Mouse (Mus musculus) heart, embryonic 12.5 days (tissue): ENCODE data around the gene Prkag2. TPM values are rescaled to one million over a fixed set of nuclear protein-coding genes. Genes with fewer than 3 reads are reported as not detected.

Experiments used
- ATAC-seq: fragments of 200-750 bp; cut with Nextera tagmentation; 2 replicates; pipeline ENCODE4 v1.8.0; 2017; ENCODE audit warnings: moderate TSS enrichment, moderate library complexity; ENCODE audit not compliant: insufficient number of reproducible peaks, low FRiP score
- H3K27ac ChIP-seq: fragments of 300-500 bp; sonication (generic); 2 replicates; pipeline ENCODE4 v1.5.1; 2016; ENCODE audit warnings: mild to moderate bottlenecking, moderate library complexity; ENCODE audit not compliant: poor library complexity, severe bottlenecking
- H3K27me3 ChIP-seq: fragments of 300-500 bp; sonication (generic); replicated peaks from 2 replicates; pipeline ENCODE4 v1.6.1; 2016; ENCODE audit warnings: mild to moderate bottlenecking, moderate library complexity
- H3K36me3 ChIP-seq: fragments of 300-500 bp; sonication (generic); 2 replicates; pipeline ENCODE4 v1.6.1; 2016; ENCODE audit warnings: mild to moderate bottlenecking, moderate library complexity
- H3K4me1 ChIP-seq: fragments of 300-500 bp; sonication (generic); replicated peaks from 2 replicates; pipeline ENCODE4 v1.6.1; 2016; ENCODE audit warnings: mild to moderate bottlenecking
- H3K4me2 ChIP-seq: fragments of 300-500 bp; sonication (generic); 2 replicates; pipeline ENCODE4 v1.6.1; 2016; ENCODE audit warnings: mild to moderate bottlenecking, moderate library complexity
- H3K4me3 ChIP-seq: fragments of 300-500 bp; sonication (generic); 2 replicates; pipeline ENCODE4 v1.5.1; 2016; ENCODE audit warnings: mild to moderate bottlenecking
- H3K9ac ChIP-seq: fragments of 300-500 bp; sonication (generic); 2 replicates; pipeline ENCODE4 v1.6.1; 2016; ENCODE audit warnings: mild to moderate bottlenecking, moderate library complexity
- H3K9me3 ChIP-seq: fragments of 300-500 bp; sonication (generic); replicated peaks from 2 replicates; pipeline ENCODE4 v1.6.1; 2016; ENCODE audit warnings: mild to moderate bottlenecking, moderate library complexity
- WGBS: fragments of 180-500 bp; shearing (Covaris S2); methylation state at CpG from one replicate; pipeline ENCODE4 v1.1.7; 2016; 5-methylcytosine and 5-hydroxymethylcytosine counted together
- polyA plus RNA-seq: library from polyadenylated mRNA; unstranded; fragments of >200 nt; fragmentation: Nextera tagmentation; extraction: Ambion mirVana; gene quantifications from 2 replicates; pipeline ENCODE4 v1.2.1, GENCODE M21; 2016

Gene Prkag2
- polyA plus RNA-seq, 1 experiment from 2014 or later: 105 TPM

DNA sequence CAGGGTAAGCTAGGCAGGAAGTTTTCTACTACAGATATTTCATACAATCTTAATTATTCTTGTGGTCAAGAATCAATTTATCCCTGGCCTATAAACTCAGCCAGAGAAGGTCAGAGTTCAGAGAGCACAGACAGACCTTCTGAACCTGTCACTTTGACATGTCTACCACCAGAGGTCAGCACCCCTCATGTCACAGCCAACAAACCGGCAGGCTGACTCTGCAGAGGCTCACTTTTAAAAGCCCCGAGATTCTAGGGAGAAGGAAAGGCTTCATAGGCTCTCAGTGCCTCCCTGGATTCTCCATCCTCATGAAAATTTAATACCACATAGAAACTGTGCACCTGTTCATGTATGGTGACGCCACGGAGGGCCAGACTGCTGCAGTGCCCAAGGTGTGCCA, 197.6 kb downstream of the Prkag2 start:
- H3K36me3 ChIP-seq: peaks cover 30% of the 10 kb centered on the region
- H3K4me3 ChIP-seq: no peak overlapping the region
- H3K9ac ChIP-seq: no peak overlapping the region
- no peaks in the 10 kb centered on the region for H3K9me3 ChIP-seq
- H3K4me2 ChIP-seq: no peak overlapping the region
- peaks cover 32% of the 10 kb centered on the region for H3K4me1 ChIP-seq
- H3K27me3 ChIP-seq: no peaks in the 10 kb centered on the region
- H3K27ac ChIP-seq: no peak overlapping the region
- ATAC-seq: peak; percentile 33; the same call in 1 of the 2 replicates
- 30% methylated on average over 4 of the region's 4 CpGs for WGBS

DNA sequence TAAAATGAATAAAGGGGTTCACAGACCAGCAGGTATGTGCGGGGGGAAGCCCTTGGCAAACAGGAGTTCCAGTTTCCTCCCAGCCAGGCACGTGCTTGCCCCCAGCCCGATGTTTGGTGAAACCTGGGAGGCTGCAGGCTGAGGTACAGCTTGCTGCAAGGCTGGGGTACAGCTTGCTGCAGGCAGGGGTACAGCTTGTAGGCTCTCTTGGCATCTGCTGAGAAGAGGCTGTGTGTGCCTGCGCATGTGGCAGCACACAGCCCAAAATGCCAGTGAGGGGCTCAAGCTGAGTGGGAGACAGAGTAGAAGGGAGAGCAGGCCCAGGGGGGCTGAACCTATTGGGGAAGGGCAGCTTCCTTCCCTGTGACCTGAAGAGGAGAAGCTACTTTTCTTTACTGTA, 204.8 kb downstream of the Prkag2 start:
- 91% methylated on average over 4 of the region's 4 CpGs for WGBS
- Histone ChIP-seq H3K4me1 (peaks cover 39% of the 10 kb centered on the region), H3K4me3 (no peak overlapping the region), H3K27me3 (no peaks in the 10 kb centered on the region), H3K9me3 (no peaks in the 10 kb centered on the region), H3K4me2 (no peak overlapping the region), H3K27ac (no peak overlapping the region), H3K9ac (no peak overlapping the region), H3K36me3 (peaks cover 10% of the 10 kb centered on the region; the same call in 1 of the 2 replicates)
- ATAC-seq: no peak

DNA sequence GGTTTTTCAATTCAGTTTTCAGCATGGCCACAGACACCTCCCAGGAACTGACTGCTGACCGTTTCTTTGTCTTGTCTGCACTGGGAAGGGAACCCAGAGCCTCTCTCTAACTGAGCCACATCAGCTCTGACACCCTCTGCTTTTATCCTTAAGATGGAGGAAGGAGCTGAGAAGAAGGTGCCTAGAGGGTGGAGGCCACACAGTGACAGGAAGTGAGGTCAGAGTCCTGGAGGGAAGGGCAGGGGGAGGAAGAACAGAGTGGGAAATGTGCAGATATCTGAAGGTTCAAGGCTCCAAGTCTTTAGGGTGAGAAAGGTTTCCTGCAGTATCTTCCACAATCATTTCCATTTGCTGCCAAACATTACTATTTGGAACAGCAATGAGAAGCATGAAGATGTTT, 205.6 kb downstream of the Prkag2 start:
- no peak overlapping the region for H3K4me3 ChIP-seq
- WGBS: 36% methylated on average over 1 of the region's 1 CpGs
- no peak overlapping the region for H3K9ac ChIP-seq
- 0 out of 2 replicates have a peak, but pooled peaks cover 5% of the 10 kb centered on the region for H3K36me3 ChIP-seq
- H3K9me3 ChIP-seq: no peaks in the 10 kb centered on the region
- H3K4me1 ChIP-seq: peaks cover 45% of the 10 kb centered on the region
- 0 out of 2 replicates have a peak overlapping the region, but pooled peaks have one; percentile 17 for H3K27ac ChIP-seq
- no peak for ATAC-seq
- no peaks in the 10 kb centered on the region for H3K27me3 ChIP-seq
- no peak overlapping the region for H3K4me2 ChIP-seq

DNA sequence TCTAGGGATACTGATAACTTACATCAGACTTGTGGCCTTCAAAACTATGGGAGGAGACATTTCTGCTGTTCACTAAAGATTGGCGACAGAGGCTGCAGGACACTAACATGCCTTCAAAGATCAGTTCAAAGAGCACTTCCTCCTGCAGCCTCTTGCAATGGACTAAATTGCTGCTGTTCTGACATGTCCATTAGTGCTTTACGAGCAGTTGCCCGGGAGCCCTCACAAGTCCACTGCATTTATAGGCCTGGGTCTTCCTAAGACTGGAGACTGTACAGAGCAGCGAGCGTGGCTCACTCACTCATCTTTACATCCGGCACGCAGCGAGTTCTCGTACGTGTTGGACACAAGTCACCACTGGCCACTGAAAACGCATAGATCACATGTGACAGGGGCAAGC, 208.0 kb downstream of the Prkag2 start:
- H3K4me2 ChIP-seq: no peak overlapping the region
- 78% methylated on average over 11 of the region's 11 CpGs for WGBS
- peaks cover 58% of the 10 kb centered on the region for H3K4me1 ChIP-seq
- no peaks in the 10 kb centered on the region for H3K9me3 ChIP-seq
- peaks cover 18% of the 10 kb centered on the region for H3K36me3 ChIP-seq
- no peak overlapping the region for H3K4me3 ChIP-seq
- H3K27me3 ChIP-seq: no peaks in the 10 kb centered on the region
- no peak for ATAC-seq
- H3K27ac ChIP-seq: 0 out of 2 replicates have a peak overlapping the region, but pooled peaks have one; percentile 1
- no peak overlapping the region for H3K9ac ChIP-seq

DNA sequence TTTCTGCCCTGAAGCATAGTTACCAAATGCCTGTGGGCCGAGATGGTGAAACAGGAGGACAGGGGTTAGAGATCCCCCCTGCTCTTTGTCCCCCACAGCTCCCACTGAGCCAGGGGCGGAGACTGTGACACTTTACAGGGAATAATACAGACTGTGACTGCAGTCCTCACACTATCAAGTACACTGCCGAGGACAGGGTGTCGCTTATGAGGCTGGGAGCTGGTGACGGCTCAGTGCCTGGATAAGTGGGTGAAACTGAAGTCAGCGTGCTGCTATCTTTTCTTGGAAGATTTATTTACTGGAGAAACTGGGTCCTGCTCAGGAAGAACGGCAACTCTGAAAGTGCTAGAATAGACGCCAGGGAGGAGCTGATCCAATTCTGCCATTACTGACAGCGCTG, 210.6 kb downstream of the Prkag2 start:
- peak; percentile 71 for ATAC-seq
- H3K4me2 ChIP-seq: peak overlapping the region; percentile 47
- peaks cover 44% of the 10 kb centered on the region for H3K36me3 ChIP-seq
- 23% methylated on average over 9 of the region's 9 CpGs for WGBS
- peak overlapping the region; percentile 21; the same call in 1 of the 2 replicates for H3K4me3 ChIP-seq
- no peaks in the 10 kb centered on the region for H3K9me3 ChIP-seq
- H3K4me1 ChIP-seq: peaks cover 56% of the 10 kb centered on the region
- no peaks in the 10 kb centered on the region for H3K27me3 ChIP-seq
- H3K27ac ChIP-seq: peak overlapping the region; percentile 92
- 0 out of 2 replicates have a peak overlapping the region, but pooled peaks have one; percentile 37 for H3K9ac ChIP-seq

DNA sequence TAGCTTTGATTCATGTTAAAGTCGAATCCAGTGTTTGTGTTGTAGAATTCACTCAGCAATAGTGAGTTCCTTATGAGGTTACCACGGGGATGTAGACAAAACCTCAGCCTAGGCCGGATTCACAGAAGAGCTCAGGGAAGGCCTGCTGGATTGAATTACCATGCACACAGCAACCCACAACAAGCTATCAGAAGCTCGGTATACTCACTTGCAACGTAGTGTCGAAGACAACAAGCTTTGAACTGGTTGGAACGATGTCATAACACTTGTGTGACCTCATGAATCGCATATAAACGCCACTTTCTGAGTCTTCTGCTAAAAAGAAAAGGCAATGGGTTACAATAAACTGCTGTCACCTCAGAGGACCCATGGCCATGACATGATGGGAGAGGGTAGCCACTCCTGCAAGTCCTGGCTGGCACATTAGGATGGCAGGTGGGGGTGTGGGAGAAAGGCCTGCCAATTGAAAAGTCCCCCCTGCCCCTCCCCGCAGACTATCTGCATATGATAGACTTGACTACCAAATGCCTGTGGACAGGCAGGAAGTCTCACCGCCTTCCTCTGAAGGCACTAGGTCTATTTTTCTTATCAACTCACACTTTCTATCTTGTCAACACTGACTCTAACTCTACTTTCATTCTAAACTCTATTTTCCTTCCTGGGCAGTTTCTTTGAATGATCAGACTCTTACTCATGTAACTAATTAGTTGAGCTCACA, 211.4 kb downstream of the Prkag2 start:
- peaks cover 48% of the 10 kb centered on the region for H3K36me3 ChIP-seq
- 61% methylated on average over 11 of the region's 11 CpGs for WGBS

DNA sequence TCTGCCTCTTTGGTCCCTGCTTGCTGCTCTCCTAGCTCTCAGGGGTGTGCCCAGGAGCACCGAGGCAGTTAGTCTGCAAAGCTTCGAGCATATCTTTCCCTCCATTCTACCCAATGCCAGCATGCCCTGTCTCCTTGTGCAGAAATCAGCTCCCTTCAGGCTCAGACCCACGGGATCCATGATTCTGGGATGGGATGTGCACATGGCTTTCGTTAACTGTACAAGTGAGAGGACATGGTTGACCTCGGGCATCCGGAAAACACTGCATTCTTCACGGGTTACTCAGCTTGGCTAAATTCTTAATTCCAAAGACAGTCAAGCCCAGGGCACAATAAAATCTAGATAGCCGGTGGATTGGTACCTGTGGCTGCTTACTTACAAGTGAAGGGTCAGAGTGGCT, 213.2 kb downstream of the Prkag2 start:
- Histone ChIP-seq H3K9me3 (no peaks in the 10 kb centered on the region), H3K4me1 (peaks cover 36% of the 10 kb centered on the region), H3K27me3 (no peaks in the 10 kb centered on the region), H3K36me3 (peaks cover 55% of the 10 kb centered on the region), H3K4me2 (no peak overlapping the region), H3K9ac (no peak overlapping the region), H3K27ac (no peak overlapping the region), H3K4me3 (no peak overlapping the region)
- 72% methylated on average over 8 of the region's 8 CpGs for WGBS
- ATAC-seq: no peak

More for the DNA sequence above, 211.4 kb downstream of the Prkag2 start:
- H3K4me3 ChIP-seq: no peak overlapping the region
- peak overlapping the region; percentile 47 for H3K4me2 ChIP-seq
- H3K4me1 ChIP-seq: peaks cover 48% of the 10 kb centered on the region
- H3K9ac ChIP-seq: no peak overlapping the region
- peak; percentile 41; the same call in 1 of the 2 replicates for ATAC-seq
- no peaks in the 10 kb centered on the region for H3K27me3 ChIP-seq
- no peaks in the 10 kb centered on the region for H3K9me3 ChIP-seq
- peak overlapping the region; percentile 92 for H3K27ac ChIP-seq

DNA sequence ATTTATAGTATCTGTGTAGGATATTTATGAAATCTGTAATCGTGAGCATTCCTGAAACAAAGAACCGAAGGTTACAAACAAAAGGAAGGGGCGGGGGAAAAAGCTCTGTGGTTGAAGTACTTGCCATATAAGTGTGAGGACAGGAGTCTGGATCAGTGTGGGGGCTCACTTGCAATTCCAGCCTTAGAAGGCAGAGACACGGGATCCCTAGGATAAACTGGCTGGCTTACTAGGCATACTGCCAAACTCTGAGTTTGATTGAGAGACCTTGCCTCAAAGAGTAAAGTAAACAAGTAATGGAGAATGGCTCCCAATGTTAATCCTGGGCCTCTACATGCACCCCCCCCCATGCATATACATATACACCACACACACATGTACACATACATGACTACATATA, 221.7 kb downstream of the Prkag2 start:
- Histone ChIP-seq H3K4me1 (peaks cover 16% of the 10 kb centered on the region), H3K27ac (peak overlapping the region; percentile 37; the same call in 1 of the 2 replicates), H3K27me3 (no peaks in the 10 kb centered on the region), H3K4me2 (no peak overlapping the region), H3K9ac (no peak overlapping the region), H3K9me3 (no peaks in the 10 kb centered on the region; the same call in 1 of the 2 replicates), H3K4me3 (no peak overlapping the region), H3K36me3 (peaks cover 64% of the 10 kb centered on the region)
- no peak for ATAC-seq
- 53% methylated on average over 4 of the region's 4 CpGs for WGBS

DNA sequence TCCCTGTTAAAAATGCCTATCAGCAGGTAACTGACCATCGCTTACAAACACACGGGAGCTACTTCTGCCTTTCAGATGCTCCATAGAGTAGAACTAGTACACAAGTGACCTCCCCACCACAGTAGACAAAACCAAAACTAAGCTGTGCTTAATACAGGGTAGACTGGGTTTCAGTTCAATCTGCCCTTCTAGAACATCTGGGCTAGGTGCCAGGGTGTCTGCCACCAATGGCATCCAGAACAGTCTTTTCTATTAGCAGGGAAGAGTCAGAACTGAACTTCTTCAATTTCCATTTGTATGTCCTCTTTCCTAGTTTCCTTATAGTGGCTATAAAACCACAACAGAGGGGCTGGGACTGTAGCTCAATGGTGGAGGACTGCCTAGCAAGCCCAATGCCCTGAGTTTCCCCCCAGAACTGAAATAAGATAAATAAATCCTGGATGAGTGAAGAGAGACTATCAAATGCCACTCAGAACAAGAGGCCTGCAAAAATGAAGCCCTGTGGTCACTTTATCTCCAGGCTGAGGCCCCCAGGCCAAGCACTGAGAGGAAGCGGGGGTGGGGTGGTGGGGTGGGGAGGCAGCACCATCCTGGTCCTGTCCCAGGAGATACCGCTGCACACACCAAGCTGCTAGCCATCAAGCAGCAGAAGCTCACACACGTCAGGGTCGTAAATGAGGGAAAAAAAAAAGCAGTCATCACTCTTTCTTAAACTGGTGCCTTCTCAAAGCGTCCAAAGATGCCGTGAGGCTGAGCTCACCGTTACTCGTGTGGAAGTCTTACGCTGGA, 222.4 kb downstream of the Prkag2 start:
- ATAC-seq: no peak
- peaks cover 16% of the 10 kb centered on the region for H3K4me1 ChIP-seq
- 42% methylated on average over 11 of the region's 11 CpGs for WGBS
- H3K36me3 ChIP-seq: peaks cover 65% of the 10 kb centered on the region
- H3K27ac ChIP-seq: peak overlapping the region; percentile 37; the same call in 1 of the 2 replicates
- H3K27me3 ChIP-seq: no peaks in the 10 kb centered on the region
- H3K9me3 ChIP-seq: no peaks in the 10 kb centered on the region; the same call in 1 of the 2 replicates
- no peak overlapping the region for H3K4me3 ChIP-seq
- no peak overlapping the region for H3K9ac ChIP-seq
- H3K4me2 ChIP-seq: no peak overlapping the region

DNA sequence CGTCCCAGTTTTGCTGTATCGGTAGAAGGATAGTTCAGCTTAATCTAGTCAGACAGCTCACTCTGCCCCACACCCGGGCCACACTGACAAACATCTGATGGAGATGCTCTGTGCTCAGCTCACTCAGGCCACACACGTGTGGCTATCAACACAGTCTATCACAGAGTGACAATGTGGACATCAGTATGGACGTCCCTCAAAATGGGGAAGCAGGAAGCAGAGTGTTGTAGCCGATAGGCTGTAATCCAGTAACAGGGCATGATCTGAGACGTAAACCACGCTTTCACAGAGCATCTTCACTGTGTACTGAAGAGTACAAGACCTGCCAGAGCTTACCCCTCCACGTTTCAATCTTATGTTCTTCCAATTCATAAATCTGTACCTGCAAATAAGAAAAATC, 223.8 kb downstream of the Prkag2 start:
- no peak overlapping the region for H3K9ac ChIP-seq
- 82% methylated on average over 9 of the region's 9 CpGs for WGBS
- no peak for ATAC-seq

DNA sequence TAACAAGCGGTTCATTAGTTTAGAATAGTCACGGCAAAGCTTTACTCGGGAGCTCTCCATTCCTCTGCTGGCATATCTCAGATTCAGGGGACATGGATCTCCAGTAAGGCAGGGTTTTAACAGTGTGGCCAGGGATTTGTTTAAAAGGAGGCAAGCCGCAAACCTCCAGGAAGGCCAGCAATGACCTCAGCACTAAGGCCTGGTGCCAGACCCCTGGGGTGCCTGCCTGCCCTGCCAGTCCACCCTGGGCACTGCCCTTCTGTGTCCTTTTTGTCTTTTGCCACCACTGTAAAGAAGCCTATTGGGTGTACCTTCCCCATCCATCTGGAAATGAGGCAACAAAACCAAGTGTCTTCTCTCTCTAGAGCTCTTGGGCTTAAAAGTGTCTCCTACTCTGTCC, 226.3 kb downstream of the Prkag2 start:
- Histone ChIP-seq H3K9ac (no peak overlapping the region), H3K4me2 (no peak overlapping the region), H3K27me3 (no peaks in the 10 kb centered on the region), H3K4me1 (peaks cover 15% of the 10 kb centered on the region), H3K9me3 (no peaks in the 10 kb centered on the region; the same call in 1 of the 2 replicates), H3K27ac (no peak overlapping the region), H3K36me3 (peaks cover 51% of the 10 kb centered on the region), H3K4me3 (no peak overlapping the region)
- 86% methylated on average over 4 of the region's 4 CpGs for WGBS
- ATAC-seq: no peak

More for the DNA sequence above, 223.8 kb downstream of the Prkag2 start:
- H3K9me3 ChIP-seq: no peaks in the 10 kb centered on the region; the same call in 1 of the 2 replicates
- peaks cover 63% of the 10 kb centered on the region for H3K36me3 ChIP-seq
- H3K27me3 ChIP-seq: no peaks in the 10 kb centered on the region
- no peak overlapping the region for H3K4me2 ChIP-seq
- peaks cover 16% of the 10 kb centered on the region for H3K4me1 ChIP-seq
- no peak overlapping the region for H3K27ac ChIP-seq
- H3K4me3 ChIP-seq: no peak overlapping the region
